Mouse (Mus musculus) liver, postnatal 0 days (tissue): ENCODE measurements around the gene Lrp2bp.

Experiments used
- CTCF ChIP-seq: sonication (generic); IDR thresholded peaks from 2 replicates; pipeline ENCODE4 v1.5.1; 2016; ENCODE audit warnings: antibody characterized with exemption, low read depth
- EP300 ChIP-seq: IDR thresholded peaks from 2 replicates; pipeline ENCODE4 v1.6.1; 2016; ENCODE audit warnings: antibody characterized with exemption, low read depth, mild to moderate bottlenecking

GRCm38 (mm10) chr8:45990631-45991310 is 8.3 kb upstream of the Lrp2bp start:
- TF ChIP-seq CTCF (no peak), EP300 (no peak)
